Mouse (Mus musculus): ENCODE data around the gene Corin.

The Corin gene

GRCm38 (mm10) chr5:72503531-72504523 is at the start of gene Corin:
Gene Corin, minus strand, starts transcription at chr5:72504473.
- DNase-seq (ENCODE audit: low spot score in 2 of 2) = no peak

GRCm38 (mm10) chr5:72551209-72551608 is 46.9 kb upstream of the Corin start:
- DNase-seq (ENCODE audit: low spot score in 2 of 2) = no peak

DNA sequence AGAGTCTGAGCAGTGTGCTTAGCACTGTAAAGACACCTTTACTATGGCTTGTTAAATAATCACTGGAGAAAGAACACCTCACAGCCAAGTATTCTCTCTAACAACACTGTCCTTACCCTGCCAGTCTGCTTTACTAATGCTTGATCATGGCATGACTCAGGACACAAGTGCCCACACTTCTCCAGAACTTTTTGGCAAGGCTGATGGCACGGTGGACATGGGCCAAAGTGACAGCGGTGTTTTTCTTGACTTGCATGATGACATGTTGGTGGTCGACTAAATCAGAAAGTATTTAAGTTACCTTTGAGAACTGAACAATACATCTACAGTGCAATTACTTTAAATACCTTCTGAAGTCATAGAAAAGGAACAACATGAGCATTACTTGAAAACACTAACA is 24.6 kb upstream of the Corin start:
- DNase-seq (ENCODE audit: low spot score in 2 of 2) = no peak

DNA sequence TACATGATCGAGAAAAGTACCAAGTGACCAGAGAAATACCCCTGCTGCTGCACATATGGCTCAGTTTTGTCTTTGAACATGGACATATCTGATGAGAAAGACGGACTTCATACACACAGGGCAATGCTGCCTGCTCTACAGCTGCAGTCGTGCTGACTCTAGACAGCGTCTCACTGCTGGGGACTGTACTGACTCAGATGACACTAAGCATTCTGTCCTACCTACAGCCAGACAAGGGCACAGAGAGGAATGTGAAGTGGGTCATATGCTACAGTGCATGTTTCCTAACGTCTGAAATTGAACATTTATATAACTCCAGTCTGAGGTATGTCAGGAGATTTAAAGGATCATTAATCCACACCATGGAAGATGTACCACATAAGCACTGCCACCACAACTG is 9.5 kb upstream of the Corin start:
- DNase-seq (ENCODE audit: low spot score in 2 of 2) = no peak

GRCm38 (mm10) chr5:72505740-72506139 is 1.5 kb upstream of the Corin start:
- peak in 1 of 2 experiments; percentile 26 for DNase-seq (ENCODE audit: low spot score in 2 of 2)

DNA sequence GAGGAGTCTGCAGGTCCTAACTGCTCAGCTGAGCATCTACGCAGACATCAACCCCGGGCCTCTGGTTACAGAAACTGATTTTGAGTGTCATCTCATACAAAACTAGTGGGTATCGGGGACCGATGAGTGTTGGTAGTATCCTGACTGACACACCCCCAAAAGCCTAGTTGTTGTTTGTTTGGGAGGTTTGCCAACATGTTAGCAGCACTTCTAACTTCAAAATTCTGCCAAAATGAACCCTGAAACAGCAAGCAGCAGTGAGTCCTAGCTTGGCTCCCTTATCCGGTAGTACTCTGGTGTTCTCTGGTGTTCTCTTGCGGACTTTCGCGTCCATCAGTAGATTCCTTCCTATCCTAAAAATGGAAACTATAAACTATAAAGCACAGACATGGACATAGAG is 1.5 kb downstream of the Corin start:
- no peak for DNase-seq (ENCODE audit: low spot score in 2 of 2)

GRCm38 (mm10) chr5:72501763-72502162 is 2.5 kb downstream of the Corin start:
- no peak for DNase-seq (ENCODE audit: low spot score in 2 of 2)

GRCm38 (mm10) chr5:72498271-72498670 is 6.0 kb downstream of the Corin start:
- no peak for DNase-seq (ENCODE audit: low spot score in 2 of 2)

DNA sequence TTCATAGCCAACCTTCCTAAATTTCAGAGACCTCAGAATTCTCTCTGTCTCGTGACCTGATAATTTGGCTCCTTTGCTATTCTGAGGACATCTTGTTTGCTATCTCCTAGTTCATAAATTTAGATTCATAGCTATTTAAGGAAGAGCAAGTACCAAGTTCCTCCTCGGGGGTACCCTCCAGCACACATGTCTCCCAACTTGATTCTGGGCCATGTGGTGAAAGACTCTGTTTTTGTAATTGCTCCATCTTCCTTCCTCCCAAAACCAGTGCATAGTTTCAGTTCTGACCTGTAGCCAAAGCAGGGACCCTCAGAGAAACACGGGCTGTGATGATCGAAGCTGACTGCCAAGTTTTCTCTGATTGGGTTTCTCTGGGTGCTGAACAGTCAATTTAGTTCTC is 7.5 kb downstream of the Corin start:
- no peak for DNase-seq (ENCODE audit: low spot score in 2 of 2)

GRCm38 (mm10) chr5:72493906-72494305 is 10.4 kb downstream of the Corin start:
- DNase-seq (ENCODE audit: low spot score in 2 of 2) = no peak

- no peak for DNase-seq (ENCODE audit: low spot score in 2 of 2)
Measured at GRCm38 (mm10) chr5:72491232-72491631, 13.0 kb downstream of the Corin start.

- DNase-seq (ENCODE audit: low spot score in 2 of 2) = no peak
Measured at GRCm38 (mm10) chr5:72480456-72480855, 23.8 kb downstream of the Corin start.

DNA sequence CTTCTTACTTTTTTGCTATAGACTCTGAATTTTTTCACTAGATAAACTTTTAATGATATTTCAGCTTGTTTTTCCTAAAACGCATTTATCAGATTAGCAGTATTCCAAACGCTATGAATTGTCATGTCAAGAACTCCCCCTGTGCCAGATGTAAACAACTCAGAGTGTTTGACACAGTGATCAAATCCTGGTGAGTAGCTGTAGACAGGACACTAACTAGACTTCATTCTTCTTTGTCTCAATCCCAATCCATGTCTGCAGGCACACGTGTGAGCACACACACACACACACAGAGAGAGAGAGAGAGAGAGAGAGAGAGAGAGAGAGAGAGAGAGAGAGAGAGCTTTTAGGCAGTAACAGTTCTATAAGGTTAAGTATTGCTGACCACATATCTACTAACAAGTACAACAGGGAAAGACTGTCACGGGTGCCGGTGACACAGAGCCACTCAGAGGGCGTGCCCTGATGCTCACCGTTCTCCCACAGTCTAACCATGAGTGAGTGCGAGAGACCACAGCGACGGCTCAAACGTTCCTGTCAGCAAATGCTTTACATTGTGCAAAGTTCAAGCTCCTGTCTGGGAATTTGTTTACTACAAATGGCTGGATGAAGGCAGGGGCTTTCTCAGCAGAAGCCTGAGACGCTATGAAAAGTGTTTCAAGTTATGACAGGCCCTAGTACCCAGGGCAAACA is 31.8 kb downstream of the Corin start:
- DNase-seq (ENCODE audit: low spot score in 2 of 2) = no peak

- DNase-seq (ENCODE audit: low spot score in 2 of 2) = peak in 1 of 2 experiments; percentile 42
Measured at GRCm38 (mm10) chr5:72471746-72472145, 32.5 kb downstream of the Corin start.

DNA sequence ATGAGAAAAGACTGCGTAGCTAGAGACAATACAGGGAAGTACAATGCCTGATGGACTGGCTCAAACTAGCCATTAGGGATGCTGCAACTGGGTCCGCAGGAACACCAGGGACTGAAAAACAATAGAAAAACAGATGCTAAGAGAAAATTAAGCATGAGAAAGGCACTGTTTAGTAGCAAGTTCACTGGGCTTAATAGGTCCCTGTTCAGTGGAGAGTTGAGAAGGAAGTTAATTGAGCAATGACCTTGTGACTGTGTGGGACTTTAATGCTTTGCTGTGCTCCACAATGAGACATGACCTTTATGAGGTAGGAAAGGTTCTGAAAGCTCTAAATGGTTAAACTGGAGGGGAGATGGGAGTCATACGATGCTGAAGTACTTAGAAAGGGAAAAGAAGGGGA is 39.3 kb downstream of the Corin start:
- no peak for DNase-seq (ENCODE audit: low spot score in 2 of 2)

DNA sequence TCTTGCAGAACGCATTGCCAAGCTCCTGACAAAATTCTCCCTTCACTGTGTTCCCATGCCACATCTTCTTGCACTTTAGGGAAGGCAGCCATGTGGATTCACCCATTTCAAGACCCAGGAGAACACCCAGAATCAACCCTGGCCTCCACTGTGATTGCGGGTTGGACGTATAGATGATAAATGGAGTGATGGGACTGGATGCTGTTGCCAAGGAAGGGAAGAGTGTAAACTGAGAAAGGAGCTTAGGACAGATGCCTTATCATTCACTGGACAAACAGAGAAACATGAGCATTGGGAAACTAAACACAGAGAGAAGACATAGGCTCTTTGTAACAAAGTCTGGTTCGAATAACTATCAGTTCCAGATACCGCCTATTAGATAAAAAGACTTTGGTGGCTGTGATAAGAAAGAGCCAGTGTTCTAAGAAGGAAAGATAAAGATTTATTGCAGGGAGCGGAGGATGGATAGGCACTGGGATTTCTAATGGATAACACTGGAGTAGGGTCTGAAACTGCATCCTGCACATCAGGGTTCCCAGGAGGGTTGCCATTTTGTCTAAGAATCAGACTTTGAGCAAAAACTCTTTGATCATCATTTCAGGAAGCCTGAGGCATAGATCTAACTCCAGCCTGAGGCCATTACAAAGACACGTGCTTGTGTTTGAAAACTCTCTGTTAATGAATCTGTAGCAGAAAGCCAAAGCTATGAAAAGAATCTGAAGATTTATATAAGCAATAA is 44.7 kb downstream of the Corin start:
- no peak for DNase-seq (ENCODE audit: low spot score in 2 of 2)

DNA sequence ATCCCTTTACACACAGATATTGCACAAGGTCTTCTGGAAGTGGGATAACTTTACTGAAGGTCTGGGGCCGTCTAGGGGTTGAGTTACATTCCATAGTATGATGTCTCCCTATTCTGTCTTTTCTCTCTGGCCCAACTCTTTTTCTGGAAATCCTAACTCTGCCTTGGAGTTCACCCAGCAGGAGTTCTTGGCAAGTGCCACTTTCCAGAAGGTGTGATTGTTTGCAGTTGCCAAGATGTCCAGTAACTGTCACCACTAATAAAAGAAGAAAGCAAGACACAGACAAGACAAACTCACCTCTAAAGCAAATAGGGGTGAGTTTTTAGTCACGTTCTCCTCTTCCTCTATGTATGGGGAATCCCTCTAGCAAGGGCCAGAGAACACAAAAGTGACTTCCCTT is 50.6 kb downstream of the Corin start:
- no peak for DNase-seq (ENCODE audit: low spot score in 2 of 2)

DNA sequence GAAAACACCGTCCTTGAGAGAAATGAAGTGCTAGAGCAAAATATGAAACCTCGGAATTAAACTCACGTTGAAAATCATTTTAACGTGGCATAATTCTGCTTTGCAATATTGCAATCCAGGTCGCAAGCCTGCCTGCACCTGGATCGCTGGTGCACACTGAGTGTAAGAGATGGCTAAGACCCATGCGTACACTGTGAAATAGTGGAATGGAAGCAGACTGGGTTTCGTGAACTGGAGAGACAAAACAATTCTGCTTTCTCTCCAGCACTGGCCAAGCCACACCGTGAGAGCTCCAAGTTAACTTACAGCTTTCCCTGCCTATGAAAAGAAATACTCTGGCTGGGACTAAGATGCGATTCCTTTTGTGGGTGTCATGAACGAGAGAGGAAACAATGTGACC is 51.1 kb downstream of the Corin start:
- DNase-seq (ENCODE audit: low spot score in 2 of 2) = no peak

GRCm38 (mm10) chr5:72452750-72453149 is 51.5 kb downstream of the Corin start:
- DNase-seq (ENCODE audit: low spot score in 2 of 2) = no peak

DNA sequence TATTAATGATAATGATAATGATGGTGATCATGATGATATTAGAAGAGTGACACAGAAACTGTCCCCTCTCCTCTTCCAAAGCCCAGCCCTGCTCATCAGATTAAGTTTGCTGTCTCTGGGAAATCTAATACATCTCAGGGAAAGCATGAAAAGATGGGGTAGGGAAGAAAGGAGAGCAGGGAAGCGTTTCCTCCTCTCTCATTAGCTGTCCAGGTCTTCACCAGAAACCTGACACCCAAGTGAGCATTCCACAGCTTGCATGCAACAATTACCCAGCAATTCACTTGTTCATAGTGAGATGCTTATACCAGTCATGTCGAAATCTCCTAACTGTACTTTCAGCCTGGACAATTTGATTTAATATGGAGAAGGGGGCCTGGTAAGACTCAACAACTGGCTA is 55.4 kb downstream of the Corin start:
- DNase-seq (ENCODE audit: low spot score in 2 of 2) = no peak

DNA sequence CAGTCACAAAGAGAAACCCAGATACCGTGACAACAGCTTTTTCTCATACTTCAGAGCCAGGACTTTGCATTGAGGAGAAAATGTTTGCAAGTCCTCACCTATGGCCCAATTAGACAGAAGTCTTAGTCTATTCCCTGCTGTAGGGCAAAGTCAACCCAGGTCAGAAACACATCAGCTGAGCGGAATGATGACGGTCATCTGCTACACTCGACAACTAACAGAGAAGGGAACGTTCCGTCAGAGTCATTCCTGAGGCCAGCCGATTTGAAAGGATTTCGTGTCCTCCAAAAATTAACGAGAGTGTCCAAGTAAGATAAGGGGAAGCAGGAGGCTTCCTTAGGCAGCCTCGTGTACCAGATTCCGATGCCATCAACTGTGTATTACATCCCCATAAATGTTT is 58.2 kb downstream of the Corin start:
- DNase-seq (ENCODE audit: low spot score in 2 of 2) = no peak

DNA sequence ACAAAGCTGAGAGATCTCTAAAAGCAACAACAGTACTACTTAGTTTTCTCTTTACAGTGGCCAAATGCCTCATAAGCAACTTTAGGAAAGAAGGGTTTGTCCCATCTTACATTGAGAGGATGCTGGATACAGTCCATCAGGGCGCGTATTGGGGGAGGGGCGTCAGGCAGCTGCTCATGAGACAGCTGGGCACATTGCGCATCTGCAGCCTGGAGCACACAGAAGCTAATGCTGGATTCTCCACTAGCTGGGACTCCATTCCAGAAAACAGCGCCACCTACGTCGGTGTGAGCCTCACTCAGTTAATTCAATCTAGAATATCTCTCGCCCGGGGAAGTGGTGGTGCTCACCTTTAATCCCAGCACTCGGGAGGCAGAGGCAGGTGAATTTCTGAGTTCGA is 60.3 kb downstream of the Corin start:
- no peak for DNase-seq (ENCODE audit: low spot score in 2 of 2)

Data from left cerebral cortex, adult 9 months (tissue).